Mouse (Mus musculus) ES-Bruce4 (cell line): Measurements from ENCODE around the gene Esyt2. TPM values are rescaled to one million over a fixed set of nuclear protein-coding genes. Genes with fewer than 3 reads are reported as not detected.

ENCODE experiments used
- H3K27ac ChIP-seq: 2 replicates; pipeline ENCODE4 v1.5.1; 2012; ENCODE audit warnings: low read length, inconsistent platforms; ENCODE audit not compliant: insufficient read depth
- H3K27me3 ChIP-seq: 2 replicates; pipeline ENCODE4 v1.6.1; 2012; ENCODE audit warnings: mild to moderate bottlenecking, low read length, inconsistent platforms; ENCODE audit not compliant: control insufficient read depth, poor library complexity, insufficient read depth, severe bottlenecking
- H3K36me3 ChIP-seq: 2 replicates; pipeline ENCODE4 v1.6.1; 2012; ENCODE audit warnings: inconsistent platforms, mild to moderate bottlenecking, low read length, moderate library complexity; ENCODE audit not compliant: control insufficient read depth, poor library complexity, insufficient read depth, severe bottlenecking
- H3K4me1 ChIP-seq: one replicate; pipeline ENCODE4 v1.8.1; 2011; ENCODE audit warnings: low read length; ENCODE audit not compliant: control insufficient read depth, insufficient read depth
- H3K4me3 ChIP-seq: 2 replicates; pipeline ENCODE4 v1.5.1; 2011; ENCODE audit warnings: low read depth, mild to moderate bottlenecking, low read length
- H3K9ac ChIP-seq: 2 replicates; pipeline ENCODE4 v1.6.1; 2012; ENCODE audit warnings: low read depth, mild to moderate bottlenecking, inconsistent platforms; ENCODE audit not compliant: poor library complexity, severe bottlenecking
- H3K9me3 ChIP-seq: replicated peaks from 2 replicates; pipeline ENCODE4 v1.6.1; 2012; ENCODE audit warnings: mild to moderate bottlenecking, low read length, inconsistent platforms; ENCODE audit not compliant: control insufficient read depth, poor library complexity, insufficient read depth, severe bottlenecking
- CTCF ChIP-seq: IDR thresholded peaks from one replicate; pipeline ENCODE4 v1.8.1; 2011; ENCODE audit warnings: low read depth, low read length
- EP300 ChIP-seq: IDR thresholded peaks from 2 replicates; pipeline ENCODE4 v1.6.1; 2011; ENCODE audit warnings: low read depth, low read length; ENCODE audit not compliant: insufficient read depth
- POLR2A ChIP-seq: IDR thresholded peaks from one replicate; pipeline ENCODE4 v1.8.1; 2011; ENCODE audit warnings: low read length; ENCODE audit not compliant: insufficient read depth
- polyA plus RNA-seq: library from polyadenylated mRNA; stranded (reverse); fragments of >200 nt; gene quantifications from 2 replicates; pipeline ENCODE4 v1.2.4, GENCODE M21; 2011; ENCODE audit warnings: low read depth; ENCODE audit not compliant: missing spikeins, insufficient read depth, insufficient read length

Gene Esyt2
- polyA plus RNA-seq, 1 experiment = 68.9 TPM

- Histone ChIP-seq H3K4me3 (no peak overlapping the region), H3K27ac (no peak overlapping the region), H3K4me1 (no peaks in the 10 kb centered on the region), H3K36me3 (peaks cover 29% of the 10 kb centered on the region), H3K9me3 (no peaks in the 10 kb centered on the region), H3K27me3 (no peaks in the 10 kb centered on the region), H3K9ac (no peak overlapping the region)
- TF ChIP-seq CTCF (no peak), POLR2A (no peak), EP300 (no peak)
Observed at GRCm38 (mm10) chr12:116438591-116438990, 157.6 kb downstream of the Esyt2 start.

Other genes with a start within 250 kb of the Esyt2 start
- 17.3 and 19.6 TPM in 2 replicates for gene Zfp386, start 233.5 kb upstream of the Esyt2 start, polyA plus RNA-seq
- not detected in 2 replicates for gene Vipr2, start 203.5 kb upstream of the Esyt2 start, polyA plus RNA-seq
- gene Wdr60, start 18.2 kb upstream of the Esyt2 start, polyA plus RNA-seq = 4.0 and 9.1 TPM in 2 replicates
- gene Gm11027, start 5.8 kb upstream of the Esyt2 start, polyA plus RNA-seq = not detected in 2 replicates
- gene Ncapg2, start 124.2 kb downstream of the Esyt2 start, polyA plus RNA-seq = 48.5 and 49.5 TPM in 2 replicates
- gene Ptprn2, start 204.5 kb downstream of the Esyt2 start, polyA plus RNA-seq = 0.37 TPM in 1 of 2 replicates, not detected in the other